Mouse (Mus musculus): ENCODE data around the gene Sgsh. TPM values are rescaled to one million over a fixed set of nuclear protein-coding genes. Genes with fewer than 3 reads are reported as not detected.
"Not testable (repeated sequence)": the region's sequence is repeated elsewhere in the genome, so short reads cannot be mapped to it uniquely, and the experiment has no call there.

Sgsh gene
- polyA plus RNA-seq, 1 experiment from 2014 or later: 6.4 TPM

GRCm38 (mm10) chr11:119390271-119391231, 35.2 kb upstream of the Sgsh start:
- H3K4me3 ChIP-seq: peak overlapping the region; percentile 66
- no peaks in the 10 kb centered on the region for H3K9me3 ChIP-seq (replicated peaks)
- DNase-seq (ENCODE audit: low spot score): peak; percentile 56
- 2% methylated on average over 53 of the region's 53 CpGs for WGBS
- H3K27ac ChIP-seq (replicated peaks): peak overlapping the region; percentile 74
- peaks cover 89% of the 10 kb centered on the region for H3K27me3 ChIP-seq (ENCODE audit: low read depth, poor library complexity, severe bottlenecking)
- H3K36me3 ChIP-seq: no peaks in the 10 kb centered on the region
- peaks cover 40% of the 10 kb centered on the region for H3K4me1 ChIP-seq

GRCm38 (mm10) chr11:119389851-119390270, 34.5 kb upstream of the Sgsh start:
- under 1% methylated on average over 35 of the region's 35 CpGs for WGBS
- H3K4me1 ChIP-seq: peaks cover 35% of the 10 kb centered on the region
- peak; percentile 79 for DNase-seq (ENCODE audit: low spot score)
- H3K9me3 ChIP-seq (replicated peaks): no peaks in the 10 kb centered on the region
- H3K27ac ChIP-seq (replicated peaks): peak overlapping the region; percentile 74
- peak overlapping the region; percentile 66 for H3K4me3 ChIP-seq
- H3K36me3 ChIP-seq: no peaks in the 10 kb centered on the region
- H3K27me3 ChIP-seq (ENCODE audit: low read depth, poor library complexity, severe bottlenecking): peaks cover 82% of the 10 kb centered on the region

- H3K27ac ChIP-seq (replicated peaks); H3K36me3 ChIP-seq; H3K9me3 ChIP-seq (replicated peaks); DNase-seq (ENCODE audit: low spot score); H3K4me3 ChIP-seq: not testable (repeated sequence)
- Histone ChIP-seq H3K4me1 (peaks cover 24% of the 10 kb centered on the region), H3K27me3 (ENCODE audit: low read depth, poor library complexity, severe bottlenecking) (peaks cover 56% of the 10 kb centered on the region)
- 28% methylated on average over 3 of the region's 3 CpGs for WGBS
Measured at GRCm38 (mm10) chr11:119387273-119387672, 31.9 kb upstream of the Sgsh start.

- Histone ChIP-seq H3K36me3 (0 out of 2 replicates have a peak, but pooled peaks cover under 1% of the 10 kb centered on the region), H3K4me3 (no peak overlapping the region), H3K27ac (replicated peaks) (no peak overlapping the region), H3K27me3 (ENCODE audit: low read depth, poor library complexity, severe bottlenecking) (peaks cover 46% of the 10 kb centered on the region), H3K4me1 (peaks cover 17% of the 10 kb centered on the region), H3K9me3 (replicated peaks) (no peaks in the 10 kb centered on the region)
- no peak for DNase-seq (ENCODE audit: low spot score)
- WGBS: 97% methylated on average over 5 of the region's 5 CpGs
Measured at GRCm38 (mm10) chr11:119386306-119386705, 31.0 kb upstream of the Sgsh start.

- Histone ChIP-seq H3K4me3 (no peak overlapping the region), H3K4me1 (peaks cover 6% of the 10 kb centered on the region), H3K9me3 (replicated peaks) (no peaks in the 10 kb centered on the region), H3K27ac (replicated peaks) (no peak overlapping the region), H3K36me3 (peaks cover 8% of the 10 kb centered on the region), H3K27me3 (ENCODE audit: low read depth, poor library complexity, severe bottlenecking) (peaks cover 32% of the 10 kb centered on the region)
- WGBS: 81% methylated on average over 4 of the region's 4 CpGs
- DNase-seq (ENCODE audit: low spot score): no peak
Measured at GRCm38 (mm10) chr11:119384904-119385303, 29.6 kb upstream of the Sgsh start.

- DNase-seq (ENCODE audit: low spot score): no peak
- Histone ChIP-seq H3K27ac (replicated peaks) (no peak overlapping the region), H3K4me3 (no peak overlapping the region), H3K9me3 (replicated peaks) (no peaks in the 10 kb centered on the region), H3K36me3 (peaks cover 33% of the 10 kb centered on the region), H3K4me1 (no peaks in the 10 kb centered on the region), H3K27me3 (ENCODE audit: low read depth, poor library complexity, severe bottlenecking) (peaks cover 7% of the 10 kb centered on the region; the same call in 1 of the 2 replicates)
- 75% methylated on average over 6 of the region's 6 CpGs for WGBS
Measured at GRCm38 (mm10) chr11:119382338-119382850, 27.1 kb upstream of the Sgsh start.

- whole genome bisulfite sequencing: 90% methylated on average over 9 of the region's 9 CpGs
- no peaks in the 10 kb centered on the region for H3K4me1 ChIP-seq
Measured at GRCm38 (mm10) chr11:119381631-119382337, 26.4 kb upstream of the Sgsh start.

GRCm38 (mm10) chr11:119378551-119378950, 23.2 kb upstream of the Sgsh start:
- Histone ChIP-seq H3K27me3 (ENCODE audit: low read depth, poor library complexity, severe bottlenecking) (no peaks in the 10 kb centered on the region), H3K27ac (replicated peaks) (no peak overlapping the region), H3K9me3 (replicated peaks) (no peaks in the 10 kb centered on the region), H3K4me1 (no peaks in the 10 kb centered on the region), H3K36me3 (peaks cover 42% of the 10 kb centered on the region), H3K4me3 (no peak overlapping the region)
- WGBS: 95% methylated on average over 1 of the region's 1 CpGs
- no peak for DNase-seq (ENCODE audit: low spot score)

More at GRCm38 (mm10) chr11:119381631-119382337, 26.4 kb upstream of the Sgsh start:
- no peaks in the 10 kb centered on the region for H3K9me3 ChIP-seq (replicated peaks)
- H3K27ac ChIP-seq (replicated peaks): no peak overlapping the region
- peaks cover under 1% of the 10 kb centered on the region; the same call in 1 of the 2 replicates for H3K27me3 ChIP-seq (ENCODE audit: low read depth, poor library complexity, severe bottlenecking)
- DNase-seq (ENCODE audit: low spot score): no peak
- no peak overlapping the region for H3K4me3 ChIP-seq
- H3K36me3 ChIP-seq: peaks cover 38% of the 10 kb centered on the region

- Histone ChIP-seq H3K4me3 (no peak overlapping the region), H3K27me3 (ENCODE audit: low read depth, poor library complexity, severe bottlenecking) (no peaks in the 10 kb centered on the region), H3K9me3 (replicated peaks) (no peaks in the 10 kb centered on the region), H3K36me3 (peaks cover 42% of the 10 kb centered on the region), H3K4me1 (no peaks in the 10 kb centered on the region), H3K27ac (replicated peaks) (no peak overlapping the region)
- 94% methylated on average over 11 of the region's 11 CpGs for WGBS
- no peak for DNase-seq (ENCODE audit: low spot score)
Measured at GRCm38 (mm10) chr11:119377326-119377725, 22.0 kb upstream of the Sgsh start.

GRCm38 (mm10) chr11:119375425-119375824, 20.1 kb upstream of the Sgsh start:
- Histone ChIP-seq H3K27ac (replicated peaks) (no peak overlapping the region), H3K9me3 (replicated peaks) (no peaks in the 10 kb centered on the region), H3K36me3 (peaks cover 39% of the 10 kb centered on the region), H3K4me3 (no peak overlapping the region), H3K4me1 (no peaks in the 10 kb centered on the region), H3K27me3 (ENCODE audit: low read depth, poor library complexity, severe bottlenecking) (no peaks in the 10 kb centered on the region)
- DNase-seq (ENCODE audit: low spot score): no peak
- WGBS: 85% methylated on average over 6 of the region's 6 CpGs

GRCm38 (mm10) chr11:119363534-119364145, 8.3 kb upstream of the Sgsh start:
- WGBS: 32% methylated on average over 11 of the region's 11 CpGs
- Histone ChIP-seq H3K4me3 (peak overlapping the region; percentile 42), H3K4me1 (peaks cover 20% of the 10 kb centered on the region), H3K27me3 (ENCODE audit: low read depth, poor library complexity, severe bottlenecking) (no peaks in the 10 kb centered on the region), H3K27ac (replicated peaks) (peak overlapping the region; percentile 83), H3K9me3 (replicated peaks) (peaks cover 7% of the 10 kb centered on the region; the same call in 1 of the 2 replicates), H3K36me3 (peaks cover 65% of the 10 kb centered on the region)
- peak; percentile 78 for DNase-seq (ENCODE audit: low spot score)
